Mouse (Mus musculus) 3134 (cell line): ENCODE data around the gene Yeats2.
"Not testable (repeated sequence)": the region's sequence is repeated elsewhere in the genome, so short reads cannot be mapped to it uniquely, and the experiment has no call there.

Experiments
- DNase-seq: peaks from one replicate; pipeline ENCODE4 v3.0.0-alpha.2; 2011; ENCODE audit warnings: low spot score; ENCODE audit not compliant: insufficient read length; ENCODE audit errors: extremely low read depth

Yeats2 gene

DNA sequence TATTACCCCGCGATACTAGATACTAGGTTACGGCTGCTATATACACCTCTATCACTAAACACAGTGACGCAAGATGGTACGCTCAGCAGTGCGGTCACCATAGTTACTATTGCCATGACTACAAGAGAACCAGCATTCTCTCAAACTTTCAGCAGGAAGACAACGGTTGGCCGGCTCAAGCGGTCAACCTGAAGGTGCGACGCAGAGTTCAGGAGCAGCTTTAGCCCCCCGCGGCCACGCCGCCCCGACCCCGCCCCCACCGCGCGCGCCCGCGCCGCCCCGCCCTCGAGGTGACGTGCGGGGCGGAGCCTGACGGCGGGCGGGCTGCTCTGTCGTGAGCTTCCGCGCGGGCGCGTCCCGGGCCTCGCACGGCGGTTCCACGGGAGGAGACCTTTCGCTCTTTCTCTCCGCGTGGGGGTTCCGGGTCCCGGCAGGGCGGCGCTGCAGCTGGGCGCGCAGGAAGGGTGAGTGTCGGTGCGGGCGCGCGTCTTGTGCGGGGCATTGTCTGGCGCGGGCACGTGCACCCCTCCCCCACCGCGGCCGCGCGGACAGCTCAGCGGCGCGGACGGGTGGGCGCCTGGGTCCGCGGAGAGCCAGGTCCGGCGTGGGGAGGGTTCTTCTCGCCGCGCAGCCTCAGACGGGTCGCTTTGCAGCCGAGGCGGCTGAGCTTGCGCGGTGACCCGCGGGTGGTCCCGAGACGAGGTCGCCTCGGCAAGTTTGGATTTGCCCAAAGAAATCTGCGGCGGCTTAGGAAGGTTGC lies at the start of gene Yeats2:
TSS of gene Yeats2 (plus strand) at position 292 of the 760 bp plus-strand sequence.
- DNase-seq: peak; percentile 85

DNA sequence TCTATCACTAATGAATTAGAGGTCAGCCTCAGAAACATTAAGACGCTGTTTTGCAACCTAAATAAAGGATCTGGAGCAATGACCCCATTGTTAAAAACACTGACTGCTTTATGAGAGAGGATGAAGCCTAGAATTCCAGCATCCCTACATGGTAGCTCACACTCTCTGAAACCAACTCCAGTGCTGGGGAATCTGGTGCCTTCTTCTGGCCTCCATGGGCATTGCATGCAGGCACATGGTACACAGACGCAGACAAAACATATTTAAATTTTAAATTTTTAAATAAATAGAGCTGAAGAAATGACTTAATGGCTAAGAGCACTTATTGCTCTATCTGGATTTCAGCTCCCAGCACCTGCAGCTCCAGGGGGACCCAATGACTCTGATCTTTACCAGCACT lies 44.9 kb upstream of the Yeats2 start:
- DNase-seq: no peak

DNA sequence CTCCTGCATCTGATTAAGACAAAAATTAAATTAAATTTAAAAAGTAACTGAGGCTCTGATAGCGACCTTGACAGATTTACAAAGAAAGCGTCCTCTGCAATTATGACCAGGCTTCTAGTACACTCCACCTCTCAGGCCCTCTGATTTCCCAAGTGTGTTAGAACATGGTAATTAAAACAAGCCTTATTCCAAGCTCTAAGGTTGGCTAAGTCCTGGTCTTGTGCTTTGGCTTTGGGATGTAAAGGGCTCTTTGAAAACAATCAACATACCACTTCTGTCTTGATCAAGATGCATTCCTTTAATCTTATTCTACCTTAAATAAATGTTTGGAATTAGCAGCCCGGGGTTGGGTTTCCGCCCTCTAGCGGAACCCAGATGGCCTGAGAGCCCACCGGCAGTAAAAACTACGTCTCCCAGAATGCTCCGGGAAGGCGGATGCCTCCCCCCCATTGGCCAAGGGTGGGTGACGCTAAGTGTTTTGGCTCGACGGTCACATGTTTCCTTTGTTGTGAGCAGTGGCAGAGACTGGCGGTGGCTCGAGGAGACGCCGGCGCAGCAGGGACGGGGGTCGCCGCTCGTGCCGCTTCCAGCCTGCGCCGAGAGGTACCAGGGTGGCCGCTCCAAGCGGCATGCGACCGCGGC lies 43.7 kb upstream of the Yeats2 start, which contains the start of gene Klhl24:
TSS of gene Klhl24 (plus strand) at position 474 of the 642 bp plus-strand sequence.
- DNase-seq: peak; percentile 86

DNA sequence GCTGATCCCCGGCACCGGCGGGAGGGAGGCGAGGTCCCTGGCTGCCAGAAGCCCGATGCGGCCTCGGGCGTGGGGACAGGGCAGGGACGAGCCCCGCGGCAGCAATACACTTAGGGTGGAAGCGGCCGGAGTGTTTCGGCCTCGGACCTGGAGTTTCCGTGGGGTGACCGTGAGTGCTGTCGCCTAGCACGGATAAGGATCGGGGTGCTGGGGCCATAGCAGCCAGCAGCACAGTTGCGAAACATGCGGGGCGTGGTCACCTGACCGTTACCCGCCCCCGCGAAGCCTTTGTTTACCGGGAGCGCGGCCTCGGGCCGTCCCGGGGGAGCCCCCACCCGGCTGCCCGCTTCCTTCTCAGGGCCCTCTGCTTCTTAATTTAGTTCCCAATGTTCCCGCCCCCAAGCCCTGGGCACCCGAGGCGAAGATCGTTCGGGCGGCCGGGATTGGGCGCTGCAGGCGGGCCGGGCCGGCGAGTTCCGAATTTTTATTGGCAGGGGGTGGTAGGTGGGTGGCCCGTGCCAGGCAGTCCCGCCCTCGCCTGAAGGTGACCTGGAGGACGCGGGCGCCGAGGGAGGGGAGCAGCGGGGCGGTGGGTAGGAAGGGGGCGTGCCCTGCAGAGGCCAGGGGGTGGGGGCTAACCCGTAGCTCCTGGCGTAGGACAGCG lies 43.0 kb upstream of the Yeats2 start:
- DNase-seq: peak; percentile 95

DNA sequence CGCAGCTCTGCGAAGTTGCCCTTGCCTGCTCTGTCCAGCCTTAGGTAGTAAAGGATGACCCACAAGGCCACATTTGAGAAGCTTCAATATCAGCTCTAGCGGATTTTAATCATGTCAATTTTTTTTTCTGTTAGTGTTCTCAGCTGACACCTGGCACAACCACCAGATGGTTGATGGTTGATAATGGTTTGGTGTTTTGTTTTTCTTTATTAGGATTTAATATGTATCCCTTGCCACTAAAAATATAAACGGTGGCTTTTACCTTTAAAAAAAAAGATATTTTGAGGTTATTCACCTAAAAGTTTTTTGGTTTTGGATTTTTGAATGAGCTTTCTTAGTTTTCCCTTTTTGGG lies 42.5 kb upstream of the Yeats2 start:
- no peak for DNase-seq

DNA sequence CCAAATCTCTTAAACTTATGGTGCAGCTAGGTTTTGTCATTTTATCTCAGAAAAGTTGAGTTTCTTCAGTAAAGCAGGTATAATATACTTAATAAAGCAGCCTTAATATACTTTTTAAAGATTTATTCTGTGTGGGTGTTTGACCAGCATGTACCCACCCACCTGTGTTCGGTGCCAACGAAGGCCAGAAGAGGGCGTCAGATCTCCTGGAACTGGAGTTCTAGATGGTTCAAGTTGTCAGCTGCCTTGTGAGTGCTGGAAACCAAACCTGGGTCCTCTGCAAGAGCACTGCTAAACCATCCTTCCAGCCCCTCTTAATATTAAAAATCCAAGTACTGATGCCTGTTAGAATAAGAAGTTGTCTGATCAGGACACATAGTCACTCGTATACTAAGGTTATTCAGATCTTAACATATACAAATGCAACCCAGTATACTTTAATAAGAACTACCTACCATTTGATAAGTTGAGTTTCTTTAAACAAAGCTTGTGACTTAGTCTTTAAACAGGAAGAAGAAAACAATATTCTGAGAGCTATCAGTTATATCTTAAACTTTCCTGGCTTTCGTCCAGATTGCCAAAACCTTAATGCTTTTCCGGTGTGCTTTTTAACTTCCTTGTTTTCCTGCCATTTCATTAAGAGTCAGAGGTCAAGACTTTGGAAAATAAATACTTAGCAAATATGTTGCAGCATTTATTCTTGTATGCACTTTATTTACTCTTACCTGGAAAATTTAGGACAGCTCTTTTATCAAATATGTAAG lies 41.8 kb upstream of the Yeats2 start:
- DNase-seq: no peak

DNA sequence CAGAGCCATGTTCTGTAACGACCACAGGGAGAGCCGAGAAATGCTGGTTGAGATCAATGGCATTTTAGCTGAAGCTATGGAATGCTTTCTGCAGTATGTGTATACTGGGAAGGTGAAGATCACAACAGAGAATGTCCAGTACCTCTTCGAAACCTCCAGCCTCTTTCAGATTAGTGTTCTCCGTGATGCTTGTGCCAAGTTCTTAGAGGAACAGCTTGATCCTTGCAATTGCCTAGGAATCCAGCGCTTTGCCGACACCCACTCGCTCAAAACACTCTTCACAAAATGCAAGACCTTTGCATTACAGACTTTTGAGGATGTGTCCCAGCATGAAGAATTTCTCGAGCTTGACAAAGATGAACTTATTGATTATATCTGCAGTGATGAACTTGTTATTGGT lies 33.9 kb upstream of the Yeats2 start:
- no peak for DNase-seq

DNA sequence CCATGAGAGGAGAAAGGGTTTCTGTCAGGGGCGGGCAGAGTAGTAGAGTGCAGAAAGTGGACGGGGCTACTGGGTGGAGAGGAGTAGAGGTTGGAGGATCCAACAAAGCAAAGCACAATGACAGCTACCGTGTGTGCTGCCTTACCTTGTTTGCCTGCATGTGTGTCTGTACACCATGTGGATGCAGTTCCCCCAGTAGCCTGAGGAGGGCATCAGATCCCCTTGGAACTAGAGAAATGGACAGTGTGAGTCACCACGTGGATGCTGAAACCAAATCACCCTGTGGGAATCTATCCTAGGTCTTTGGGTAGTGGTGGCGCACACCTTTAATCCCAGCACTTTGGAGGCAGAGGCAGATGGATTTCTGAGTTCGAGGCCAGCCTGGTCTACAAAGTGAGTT lies 31.9 kb upstream of the Yeats2 start:
- DNase-seq: no peak

DNA sequence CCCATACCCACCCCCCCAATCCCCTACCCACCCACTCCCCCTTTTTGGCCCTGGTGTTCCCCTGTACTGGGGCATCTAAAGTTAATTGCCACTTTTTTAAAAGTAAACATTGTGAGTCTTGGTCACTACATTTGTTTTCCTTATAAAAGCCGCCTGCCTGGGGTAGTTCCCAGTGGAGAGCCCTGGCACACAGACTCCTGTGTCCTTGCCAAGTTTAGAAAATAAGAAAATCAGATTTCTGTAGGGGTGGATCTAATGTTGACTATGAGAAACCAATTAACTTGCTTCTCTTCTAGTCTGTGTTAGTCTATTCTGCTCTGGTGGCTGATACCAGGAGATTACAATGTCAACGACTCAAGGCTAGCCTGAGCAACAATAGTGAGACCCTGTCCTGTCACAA lies 28.2 kb upstream of the Yeats2 start:
- DNase-seq: no peak

DNA sequence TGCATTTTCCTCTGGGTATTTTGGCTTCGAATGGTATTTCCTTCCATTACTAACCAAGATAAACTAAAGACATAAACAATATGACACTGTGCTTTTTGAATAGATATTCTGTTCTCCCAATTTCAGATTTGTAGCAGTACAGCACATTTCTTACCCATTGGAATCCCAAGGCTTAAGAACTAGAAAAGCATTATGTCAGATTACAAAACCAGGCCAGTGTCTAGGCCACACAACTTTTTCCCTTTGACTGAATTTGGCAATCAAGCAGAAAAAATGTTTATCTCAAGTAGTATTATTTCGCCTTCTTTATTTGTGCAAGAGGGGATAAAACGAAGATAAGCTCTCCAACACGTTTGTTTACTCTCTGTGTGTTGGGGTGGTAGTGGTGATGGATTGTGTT lies 24.8 kb upstream of the Yeats2 start:
- DNase-seq: no peak

DNA sequence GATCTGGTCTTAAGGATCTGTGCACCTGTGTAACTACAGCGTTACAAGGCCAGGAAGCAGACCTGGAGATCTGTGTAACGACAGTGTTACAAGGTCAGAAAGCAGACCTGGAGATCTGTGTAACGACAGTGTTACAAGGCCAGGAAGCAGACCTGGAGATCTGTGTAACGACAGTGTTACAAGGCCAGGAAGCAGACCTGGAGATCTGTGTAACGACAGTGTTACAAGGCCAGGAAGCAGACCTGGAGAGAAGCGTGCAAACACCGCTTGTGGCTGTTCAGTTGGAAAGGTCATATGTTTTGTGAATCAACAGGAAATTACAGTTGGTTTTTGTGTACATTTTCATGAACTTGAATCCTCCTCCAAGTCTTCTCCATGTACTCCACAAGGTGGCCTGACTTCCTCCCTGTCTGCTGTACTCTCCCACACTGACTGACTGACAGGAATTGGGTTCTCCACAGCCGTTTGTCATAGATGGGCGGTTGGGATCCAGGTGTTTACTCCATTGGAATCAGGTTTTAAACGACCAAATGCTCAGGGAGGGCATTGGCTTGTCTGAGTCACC lies 14.5 kb upstream of the Yeats2 start:
- DNase-seq: not testable (repeated sequence)

DNA sequence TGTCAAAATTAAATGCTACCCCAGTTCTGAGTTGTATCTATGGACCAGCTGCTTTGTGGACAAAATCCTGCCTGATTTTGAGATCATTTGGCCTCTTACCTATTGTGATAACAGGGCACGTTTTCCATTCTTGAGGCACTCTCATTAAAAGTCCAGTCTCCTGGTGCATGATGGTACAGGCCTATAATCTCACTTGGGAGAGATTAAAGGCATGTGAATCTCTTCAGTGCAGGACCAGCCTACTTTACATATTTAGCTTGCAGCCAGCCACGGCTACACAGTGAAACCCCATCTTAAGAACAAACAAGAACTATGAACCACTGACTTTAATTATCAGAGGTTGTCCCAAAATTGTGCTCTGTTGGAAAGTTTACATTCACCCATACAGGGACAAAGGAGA lies 10.5 kb upstream of the Yeats2 start:
- DNase-seq: no peak

DNA sequence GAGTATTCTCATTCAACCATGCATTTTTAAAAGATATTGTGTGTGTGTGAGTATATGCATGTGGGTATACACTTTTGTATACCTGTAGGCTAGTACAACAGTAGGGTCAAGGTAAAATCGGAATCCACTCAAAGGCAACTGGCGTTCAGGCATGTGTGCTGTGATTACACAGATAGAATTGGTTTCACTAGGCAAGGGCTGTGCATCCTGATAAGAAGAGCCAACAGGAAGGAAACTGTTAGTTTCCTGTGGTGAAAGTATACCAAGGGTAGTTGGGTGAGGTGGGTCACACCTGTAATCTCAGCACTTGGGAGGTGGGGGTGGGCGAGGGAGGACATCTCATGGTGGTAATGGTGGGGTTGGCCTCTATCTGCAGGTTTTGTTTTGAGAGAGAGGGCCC lies 3.7 kb downstream of the Yeats2 start:
- no peak for DNase-seq

DNA sequence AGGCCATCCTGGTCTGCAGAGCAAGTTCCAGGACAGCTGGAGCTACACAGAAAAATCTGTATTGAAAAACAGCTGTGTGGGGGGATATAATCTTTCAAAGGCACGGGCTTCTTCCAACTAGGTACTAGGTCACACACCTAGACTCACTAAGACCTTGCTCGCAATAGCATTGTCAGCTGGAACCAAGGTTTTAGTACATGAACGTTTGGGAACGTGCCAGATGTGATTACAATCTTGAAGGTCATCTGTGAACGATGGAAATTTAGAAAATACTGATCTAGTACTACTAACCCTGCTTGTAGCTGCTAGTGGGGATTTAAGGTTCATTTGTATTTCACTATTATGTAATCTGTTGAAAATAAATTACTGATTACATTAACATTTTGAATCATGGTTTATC lies 11.1 kb downstream of the Yeats2 start:
- DNase-seq: no peak

DNA sequence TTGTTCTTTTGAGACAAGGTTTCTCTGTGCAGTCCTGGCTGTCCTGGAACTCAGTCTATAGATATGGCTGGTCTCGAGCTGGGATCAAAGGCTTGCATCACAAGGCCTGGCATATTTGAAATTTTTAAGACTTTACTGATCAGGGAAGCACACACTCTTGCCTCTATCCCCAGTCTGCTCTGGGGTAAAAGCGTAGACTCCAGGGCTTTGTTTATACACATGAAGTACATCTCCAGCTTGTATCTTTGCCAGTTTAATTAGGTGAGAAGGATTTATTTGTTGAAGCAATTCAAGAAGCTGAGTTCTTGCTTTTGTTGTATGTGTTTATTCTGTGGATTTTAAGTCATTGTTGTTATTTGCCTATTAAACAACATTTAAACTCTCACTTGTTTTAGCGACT lies 12.9 kb downstream of the Yeats2 start:
- no peak for DNase-seq

DNA sequence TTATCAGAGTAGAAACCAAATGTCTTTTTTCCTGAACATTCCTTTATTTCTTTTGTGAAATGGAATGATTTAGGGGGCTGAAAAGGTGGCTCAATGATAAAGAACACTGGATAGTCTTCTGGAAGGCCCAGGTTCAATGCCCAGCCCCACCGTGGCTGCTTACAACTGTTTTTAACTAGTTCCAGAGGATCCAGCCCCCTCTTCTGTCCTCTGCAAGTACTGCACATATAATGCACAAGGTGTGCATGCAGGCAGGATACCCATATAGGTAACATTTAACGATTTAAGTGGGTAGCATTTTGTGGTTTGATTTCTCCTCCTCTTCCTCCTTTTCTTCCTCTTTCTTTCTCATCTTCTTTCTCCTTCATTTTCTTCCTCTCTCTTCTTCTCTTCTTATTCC lies 19.3 kb downstream of the Yeats2 start:
- no peak for DNase-seq

DNA sequence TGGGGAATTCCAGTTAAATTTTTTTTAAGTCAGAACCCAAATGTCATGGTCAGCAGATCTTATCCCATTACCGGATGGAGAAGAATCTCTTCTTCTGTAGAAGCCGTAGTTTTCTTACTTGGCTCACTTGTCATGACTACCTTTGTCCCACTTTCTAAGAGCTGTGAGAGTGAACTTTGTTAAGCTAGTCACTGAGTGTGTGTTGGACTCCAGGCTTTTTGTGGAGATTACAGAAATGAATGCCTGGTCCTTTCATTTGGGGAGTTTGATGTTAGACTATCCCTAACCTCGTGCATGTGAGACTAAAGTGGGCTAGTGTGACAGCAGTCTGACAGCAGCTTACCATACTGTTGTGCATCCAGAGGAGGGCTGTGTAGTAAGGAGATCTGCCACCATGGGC lies 28.2 kb downstream of the Yeats2 start:
- DNase-seq: no peak

DNA sequence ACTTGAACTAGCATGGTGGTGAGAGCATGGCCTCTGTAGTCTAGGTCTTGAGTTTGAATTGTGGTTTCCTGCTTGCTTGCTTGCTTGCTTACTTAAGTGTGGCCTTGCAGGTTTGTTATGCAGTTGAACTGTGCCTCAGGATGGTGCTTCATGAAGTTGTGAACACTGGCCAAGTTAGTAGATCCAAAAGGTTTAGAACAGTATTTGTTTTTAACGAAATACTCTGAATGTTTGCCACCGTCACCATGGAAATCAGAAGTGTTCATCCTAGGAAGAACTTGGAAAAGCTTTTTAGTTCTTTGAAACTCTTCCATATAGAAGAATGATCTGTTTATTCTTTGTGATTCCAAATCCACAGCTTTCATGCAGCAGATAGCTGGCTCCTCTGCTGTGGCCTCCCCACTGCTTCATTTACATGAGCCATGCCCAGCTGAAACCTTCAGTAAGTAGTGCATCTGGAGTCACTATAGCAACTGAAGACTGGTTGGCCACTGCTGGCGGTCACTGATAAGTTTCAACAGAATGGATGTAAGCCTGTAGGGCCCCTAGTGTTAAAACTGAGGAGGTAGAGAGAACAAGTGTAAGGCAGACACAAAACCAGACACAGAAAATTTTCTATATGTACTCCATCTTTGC lies 28.7 kb downstream of the Yeats2 start:
- no peak for DNase-seq

DNA sequence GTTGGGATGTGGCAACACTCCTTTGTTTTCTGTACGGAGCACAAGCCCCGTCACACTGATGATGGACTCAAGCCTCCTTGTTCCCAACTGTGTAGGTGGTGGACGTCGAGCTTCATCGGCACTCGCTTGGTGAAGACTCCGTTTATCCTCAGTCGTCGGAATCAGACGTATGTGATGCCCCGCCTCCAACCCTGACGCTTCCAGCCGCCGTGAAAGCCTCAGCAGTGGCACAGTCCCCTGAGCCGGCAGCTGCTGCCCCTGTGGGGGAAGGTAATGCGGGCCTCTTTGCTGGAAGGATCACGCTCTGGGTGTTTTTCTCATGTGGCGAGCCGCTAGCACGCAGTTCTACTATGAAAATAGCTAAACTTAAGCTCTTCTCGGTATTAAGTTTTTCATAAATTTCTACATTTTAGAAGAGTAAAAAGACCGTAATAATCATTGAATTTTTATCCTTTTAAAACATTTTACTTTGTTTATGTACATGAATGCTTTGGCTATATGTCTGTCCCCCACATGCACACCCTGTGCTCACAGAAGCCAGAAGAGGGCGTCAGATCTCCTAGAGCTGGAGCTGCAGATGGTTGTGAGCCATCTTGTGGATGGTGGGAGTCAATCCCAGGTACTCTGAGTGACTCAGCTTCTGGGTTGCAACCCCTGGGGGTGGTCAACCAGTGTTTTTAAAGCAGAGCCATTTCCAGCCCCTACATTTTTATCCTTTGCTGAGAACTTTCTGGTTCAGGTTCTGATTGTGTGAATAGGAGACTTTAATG lies 38.7 kb downstream of the Yeats2 start:
- no peak for DNase-seq

DNA sequence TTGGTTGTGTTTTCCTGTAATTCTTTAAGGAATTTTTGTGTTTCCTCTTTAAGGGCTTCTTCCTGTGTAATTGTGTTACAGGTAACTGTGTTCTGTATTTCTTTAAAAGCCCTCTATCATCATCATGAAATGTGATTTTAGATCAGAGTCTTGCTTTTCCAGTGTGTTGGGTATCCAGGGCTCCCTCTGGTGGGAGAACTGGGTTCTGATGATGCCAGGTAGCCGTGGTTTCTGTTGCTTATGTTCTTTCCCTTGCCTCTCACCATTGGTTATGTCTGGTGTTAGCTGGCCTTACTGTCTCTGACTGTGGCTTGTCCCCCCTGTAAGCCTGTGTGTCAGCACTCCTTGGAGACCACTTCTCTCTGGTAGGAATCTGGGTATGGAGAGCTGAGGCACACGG lies 44.5 kb downstream of the Yeats2 start:
- DNase-seq: no peak
